Mouse (Mus musculus) stomach, postnatal 0 days (tissue): ENCODE results near the gene Znrf4.

Experiments used
- CTCF ChIP-seq: IDR thresholded peaks from 2 replicates; pipeline ENCODE4 v1.5.1; 2016; ENCODE audit warnings: antibody characterized with exemption, low read depth, mild to moderate bottlenecking, moderate library complexity
- EP300 ChIP-seq: optimal IDR thresholded peaks from 2 replicates; pipeline ENCODE3; 2016; ENCODE audit warnings: antibody characterized with exemption

GRCm38 (mm10) chr17:56463500-56463899 lies 48.7 kb downstream of the Znrf4 start:
- TF ChIP-seq CTCF = no peak
- no peak for TF ChIP-seq EP300
